Mouse (Mus musculus): ENCODE measurements around the gene Clec9a. TPM values are rescaled to one million over a fixed set of nuclear protein-coding genes. Genes with fewer than 3 reads are reported as not detected.

The Clec9a gene
- polyA plus RNA-seq (2014; fragmentation: Nextera tagmentation; extraction: Ambion mirVana): 0.10 and 0.17 TPM in 2 replicates

DNA sequence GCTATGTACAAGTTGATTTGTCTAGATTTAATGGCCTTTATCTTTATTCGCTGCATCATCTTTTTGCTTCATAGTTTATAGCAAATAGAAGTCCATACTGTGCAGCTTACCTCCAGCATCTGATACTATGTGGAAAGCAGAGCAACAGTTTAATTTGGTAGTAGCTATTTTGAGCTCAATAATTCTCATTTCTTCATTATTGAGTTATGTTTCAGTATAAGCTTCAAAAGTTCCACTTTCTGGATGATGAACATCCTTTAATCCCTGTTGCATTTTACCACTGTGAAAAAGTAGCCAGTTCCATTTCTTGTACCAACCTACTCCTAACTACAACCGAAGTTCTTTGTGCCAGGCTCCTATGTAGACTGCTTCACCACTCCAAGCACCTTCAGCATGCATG is at the start of gene Clec9a:
Gene Clec9a (plus strand): TSS at position 301 of the 400 bp plus-strand sequence.
- WGBS: 92% methylated on average over 2 of the region's 2 CpGs
- no peaks in the 10 kb centered on the region for H3K36me3 ChIP-seq (ENCODE audit: control insufficient read depth, insufficient read depth, low read length)
- ATAC-seq (ENCODE audit: low read depth): no peak
- H3K9ac ChIP-seq (replicated peaks; ENCODE audit: low read depth, low read length): no peak within 1 kb of the TSS
- H3K4me3 ChIP-seq (ENCODE audit: low read depth, low read length): no peak within 1 kb of the TSS
- no peak within 1 kb of the TSS for H3K27ac ChIP-seq (ENCODE audit: low read depth, low read length)
- H3K4me1 ChIP-seq (ENCODE audit: control insufficient read depth, insufficient read depth, low read length): no peaks in the 10 kb centered on the region
- no peaks in the 10 kb centered on the region for H3K9me3 ChIP-seq (ENCODE audit: control insufficient read depth, low read length)
- no peak within 1 kb of the TSS for H3K4me2 ChIP-seq (ENCODE audit: low read depth, low read length)
- no peaks in the 10 kb centered on the region for H3K27me3 ChIP-seq (ENCODE audit: control insufficient read depth, insufficient read depth, low read length)

DNA sequence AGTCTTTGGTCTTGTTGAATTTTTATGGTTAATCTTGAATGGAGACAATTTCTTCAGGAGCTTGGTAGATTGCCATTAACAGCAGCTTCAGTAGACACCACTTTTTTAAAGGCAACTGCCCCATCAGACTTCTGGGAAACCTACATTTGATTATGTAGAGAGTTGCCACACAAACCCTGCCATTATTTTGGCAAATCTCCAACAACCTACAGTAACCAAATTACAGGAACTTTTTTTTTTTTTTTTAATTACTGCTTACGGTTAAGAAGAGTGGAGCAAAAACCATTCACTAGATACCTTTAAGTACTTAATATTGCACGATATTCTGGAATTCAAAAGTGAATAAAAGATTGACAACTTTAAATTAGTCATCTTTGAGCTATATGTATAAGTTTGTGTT is 49.1 kb upstream of the Clec9a start:
- no peak overlapping the region for H3K4me3 ChIP-seq (ENCODE audit: low read depth, low read length)
- H3K9me3 ChIP-seq (ENCODE audit: control insufficient read depth, low read length): no peaks in the 10 kb centered on the region
- no peak overlapping the region for H3K9ac ChIP-seq (replicated peaks; ENCODE audit: low read depth, low read length)
- H3K36me3 ChIP-seq (ENCODE audit: control insufficient read depth, insufficient read depth, low read length): no peaks in the 10 kb centered on the region
- H3K27ac ChIP-seq (ENCODE audit: low read depth, low read length): no peak overlapping the region
- no peaks in the 10 kb centered on the region for H3K4me1 ChIP-seq (ENCODE audit: control insufficient read depth, insufficient read depth, low read length)
- H3K4me2 ChIP-seq (ENCODE audit: low read depth, low read length): no peak overlapping the region
- no peaks in the 10 kb centered on the region for H3K27me3 ChIP-seq (ENCODE audit: control insufficient read depth, insufficient read depth, low read length)
- no peak for ATAC-seq (ENCODE audit: low read depth)
- 96% methylated on average over 2 of the region's 2 CpGs for WGBS

DNA sequence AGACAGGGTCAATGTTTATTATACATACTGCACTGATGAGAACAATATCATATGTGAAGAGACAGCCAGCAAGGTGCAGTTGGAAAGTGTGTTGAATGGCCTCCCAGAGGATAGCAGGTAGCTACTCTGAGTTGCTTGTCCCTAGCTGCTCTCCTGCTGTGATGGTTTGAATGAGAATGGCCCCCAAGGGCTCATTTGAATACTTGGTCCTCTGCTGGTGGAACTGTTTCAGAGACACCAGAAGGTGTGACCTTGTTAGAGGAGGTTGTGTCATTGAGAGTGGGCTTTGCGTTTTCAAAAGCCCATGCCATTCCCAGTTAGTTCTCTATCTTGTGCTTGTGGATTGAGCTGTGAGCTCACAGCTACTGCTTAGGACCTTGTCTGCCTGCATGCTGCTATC is 44.7 kb upstream of the Clec9a start:
- 23% methylated on average over 1 of the region's 1 CpGs for WGBS
- Histone ChIP-seq H3K27ac (ENCODE audit: low read depth, low read length) (no peak overlapping the region), H3K9ac (replicated peaks; ENCODE audit: low read depth, low read length) (no peak overlapping the region), H3K4me2 (ENCODE audit: low read depth, low read length) (no peak overlapping the region), H3K9me3 (ENCODE audit: control insufficient read depth, low read length) (no peaks in the 10 kb centered on the region), H3K4me1 (ENCODE audit: control insufficient read depth, insufficient read depth, low read length) (no peaks in the 10 kb centered on the region), H3K36me3 (ENCODE audit: control insufficient read depth, insufficient read depth, low read length) (no peaks in the 10 kb centered on the region), H3K27me3 (ENCODE audit: control insufficient read depth, insufficient read depth, low read length) (no peaks in the 10 kb centered on the region), H3K4me3 (ENCODE audit: low read depth, low read length) (no peak overlapping the region)
- ATAC-seq (ENCODE audit: low read depth): no peak

DNA sequence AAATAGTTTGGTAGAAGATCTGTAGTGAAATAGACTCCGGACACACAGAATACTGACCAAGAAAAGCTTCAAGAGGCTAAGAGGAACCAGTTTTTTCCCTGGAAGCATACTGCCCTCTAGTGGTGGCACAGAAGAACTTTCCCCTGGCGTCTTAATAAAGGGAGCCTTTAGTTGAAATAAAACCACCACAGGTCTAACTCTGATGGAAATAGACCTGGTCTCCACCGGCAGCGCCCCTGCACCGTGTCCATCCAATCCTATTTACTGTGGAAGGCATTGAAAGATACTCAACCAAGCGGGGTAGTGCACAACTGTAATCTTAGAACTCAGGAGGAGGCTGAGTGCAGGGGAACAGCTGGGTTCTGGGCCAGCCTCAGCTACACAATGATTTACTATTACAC is 42.7 kb upstream of the Clec9a start:
- Histone ChIP-seq H3K4me1 (ENCODE audit: control insufficient read depth, insufficient read depth, low read length) (no peaks in the 10 kb centered on the region), H3K9ac (replicated peaks; ENCODE audit: low read depth, low read length) (no peak overlapping the region), H3K36me3 (ENCODE audit: control insufficient read depth, insufficient read depth, low read length) (no peaks in the 10 kb centered on the region), H3K27me3 (ENCODE audit: control insufficient read depth, insufficient read depth, low read length) (no peaks in the 10 kb centered on the region), H3K9me3 (ENCODE audit: control insufficient read depth, low read length) (no peaks in the 10 kb centered on the region), H3K27ac (ENCODE audit: low read depth, low read length) (no peak overlapping the region), H3K4me2 (ENCODE audit: low read depth, low read length) (no peak overlapping the region), H3K4me3 (ENCODE audit: low read depth, low read length) (no peak overlapping the region)
- ATAC-seq (ENCODE audit: low read depth): peak; percentile 75
- 24% methylated on average over 6 of the region's 6 CpGs for WGBS

DNA sequence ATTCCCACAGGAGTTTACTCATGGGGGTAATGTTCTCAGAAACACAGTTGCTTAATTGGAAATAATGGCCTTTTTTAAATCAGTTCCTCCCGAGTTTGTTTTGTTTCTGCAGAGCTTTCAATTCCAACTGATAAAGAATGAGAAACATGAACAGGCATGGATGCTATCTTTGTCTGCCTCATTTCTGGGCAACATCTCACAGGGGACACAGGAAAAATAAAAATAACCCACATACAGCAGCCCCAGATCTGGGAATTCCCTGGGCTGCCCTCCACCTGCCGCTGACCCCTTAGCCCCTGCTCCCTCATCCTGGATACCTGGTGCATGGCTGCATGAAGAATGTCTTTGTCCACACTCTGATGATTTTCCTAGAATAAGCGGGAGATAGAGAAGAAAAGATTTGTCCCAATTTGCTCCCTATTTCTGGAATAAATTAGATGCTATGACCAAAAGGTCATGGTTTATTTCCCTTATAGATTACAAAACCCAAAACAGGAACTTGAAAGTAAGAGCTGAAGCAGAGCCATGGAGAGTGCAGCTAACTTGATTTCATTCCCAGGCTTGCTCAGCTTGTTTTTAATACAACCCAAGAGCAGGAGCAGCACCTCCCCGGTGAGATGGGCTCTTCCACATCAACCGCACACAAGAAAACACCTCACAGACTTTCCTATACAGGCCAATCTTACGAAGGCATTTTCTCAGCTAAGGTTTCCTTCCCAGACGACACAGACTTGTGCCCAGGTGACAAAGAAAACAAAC is 39.1 kb upstream of the Clec9a start:
- Histone ChIP-seq H3K27me3 (ENCODE audit: control insufficient read depth, insufficient read depth, low read length) (no peaks in the 10 kb centered on the region), H3K9ac (replicated peaks; ENCODE audit: low read depth, low read length) (no peak overlapping the region), H3K9me3 (ENCODE audit: control insufficient read depth, low read length) (no peaks in the 10 kb centered on the region), H3K4me2 (ENCODE audit: low read depth, low read length) (no peak overlapping the region), H3K36me3 (ENCODE audit: control insufficient read depth, insufficient read depth, low read length) (no peaks in the 10 kb centered on the region), H3K4me3 (ENCODE audit: low read depth, low read length) (no peak overlapping the region), H3K27ac (ENCODE audit: low read depth, low read length) (no peak overlapping the region), H3K4me1 (ENCODE audit: control insufficient read depth, insufficient read depth, low read length) (no peaks in the 10 kb centered on the region)
- 71% methylated on average over 7 of the region's 7 CpGs for WGBS
- no peak for ATAC-seq (ENCODE audit: low read depth)

DNA sequence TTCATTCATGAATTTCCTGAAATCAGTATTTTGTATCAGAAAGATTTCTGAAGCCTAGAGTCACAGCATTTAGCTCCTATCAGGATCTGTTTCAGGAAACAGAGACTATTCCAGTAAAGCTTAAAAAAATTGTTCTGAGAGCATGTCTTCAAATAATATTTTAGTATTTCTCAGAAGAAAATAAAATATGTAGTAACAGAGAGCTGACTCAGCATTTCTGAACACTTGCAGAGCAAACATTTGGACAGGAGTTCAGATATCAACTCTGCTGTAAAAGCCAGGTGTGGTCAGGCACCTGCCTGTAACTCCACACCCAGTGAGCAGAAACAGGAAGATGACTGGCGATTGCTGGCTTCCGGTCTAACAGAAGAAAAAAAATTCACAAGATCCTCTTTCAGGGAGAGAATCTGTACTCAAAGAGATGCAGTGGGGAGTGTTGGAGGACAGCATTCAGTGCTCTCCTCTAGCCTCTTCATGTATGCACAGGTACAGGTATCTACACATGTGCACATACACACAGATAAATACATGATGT is 33.7 kb upstream of the Clec9a start:
- no peak for ATAC-seq (ENCODE audit: low read depth)
- H3K4me1 ChIP-seq (ENCODE audit: control insufficient read depth, insufficient read depth, low read length): no peaks in the 10 kb centered on the region
- H3K4me3 ChIP-seq (ENCODE audit: low read depth, low read length): no peak overlapping the region
- no peaks in the 10 kb centered on the region for H3K9me3 ChIP-seq (ENCODE audit: control insufficient read depth, low read length)
- H3K36me3 ChIP-seq (ENCODE audit: control insufficient read depth, insufficient read depth, low read length): no peaks in the 10 kb centered on the region
- WGBS: 77% methylated on average over 2 of the region's 2 CpGs
- no peak overlapping the region for H3K9ac ChIP-seq (replicated peaks; ENCODE audit: low read depth, low read length)
- H3K27me3 ChIP-seq (ENCODE audit: control insufficient read depth, insufficient read depth, low read length): no peaks in the 10 kb centered on the region
- H3K4me2 ChIP-seq (ENCODE audit: low read depth, low read length): no peak overlapping the region
- H3K27ac ChIP-seq (ENCODE audit: low read depth, low read length): no peak overlapping the region

DNA sequence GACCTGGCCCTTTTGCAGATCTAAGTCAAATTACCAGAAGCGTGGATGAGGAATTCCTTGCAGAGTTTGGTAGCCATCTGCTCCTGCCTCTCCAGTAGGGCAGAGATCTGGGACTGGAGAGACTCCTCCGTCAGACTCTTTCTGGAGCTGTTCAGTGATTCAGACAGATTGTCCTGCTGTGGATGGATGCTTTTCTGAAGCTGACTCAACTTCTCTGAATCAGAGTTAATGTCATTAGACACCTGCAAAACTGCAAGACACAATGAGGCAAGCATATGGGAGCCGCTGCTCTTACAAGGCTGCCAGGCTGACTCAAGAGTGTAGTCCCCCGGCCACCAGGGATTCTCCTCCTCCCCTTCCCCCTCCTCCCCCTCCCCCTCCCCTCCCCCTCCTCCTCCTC is 28.2 kb upstream of the Clec9a start:
- 52% methylated on average over 4 of the region's 4 CpGs for WGBS
- Histone ChIP-seq H3K36me3 (ENCODE audit: control insufficient read depth, insufficient read depth, low read length) (no peaks in the 10 kb centered on the region), H3K4me2 (ENCODE audit: low read depth, low read length) (no peak overlapping the region), H3K9ac (replicated peaks; ENCODE audit: low read depth, low read length) (no peak overlapping the region), H3K27me3 (ENCODE audit: control insufficient read depth, insufficient read depth, low read length) (no peaks in the 10 kb centered on the region), H3K4me3 (ENCODE audit: low read depth, low read length) (no peak overlapping the region), H3K4me1 (ENCODE audit: control insufficient read depth, insufficient read depth, low read length) (no peaks in the 10 kb centered on the region), H3K27ac (ENCODE audit: low read depth, low read length) (no peak overlapping the region), H3K9me3 (ENCODE audit: control insufficient read depth, low read length) (no peaks in the 10 kb centered on the region)
- no peak for ATAC-seq (ENCODE audit: low read depth)

DNA sequence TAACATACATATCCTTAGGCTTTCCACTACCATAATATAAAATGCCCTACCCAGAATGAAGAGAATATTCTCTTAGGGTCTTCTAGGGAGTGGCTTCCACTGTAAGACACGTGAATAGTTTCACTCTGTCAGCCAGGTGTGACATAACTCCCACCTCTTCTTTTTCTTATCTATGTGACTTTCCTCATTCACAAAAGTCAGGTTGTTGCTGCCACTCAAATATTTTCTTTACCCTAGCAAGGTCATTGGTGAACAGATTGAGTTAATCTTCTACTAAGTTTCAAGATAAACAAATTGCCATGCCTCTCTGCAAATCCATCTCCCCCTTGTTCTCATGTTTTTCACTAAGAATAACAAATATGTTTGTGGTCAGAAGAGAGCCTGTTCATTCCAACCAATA is 26.9 kb upstream of the Clec9a start:
- ATAC-seq (ENCODE audit: low read depth): no peak
- WGBS: 89% methylated on average over 1 of the region's 1 CpGs
- Histone ChIP-seq H3K4me2 (ENCODE audit: low read depth, low read length) (no peak overlapping the region), H3K4me1 (ENCODE audit: control insufficient read depth, insufficient read depth, low read length) (no peaks in the 10 kb centered on the region), H3K9me3 (ENCODE audit: control insufficient read depth, low read length) (no peaks in the 10 kb centered on the region), H3K27me3 (ENCODE audit: control insufficient read depth, insufficient read depth, low read length) (no peaks in the 10 kb centered on the region), H3K36me3 (ENCODE audit: control insufficient read depth, insufficient read depth, low read length) (no peaks in the 10 kb centered on the region), H3K27ac (ENCODE audit: low read depth, low read length) (no peak overlapping the region), H3K9ac (replicated peaks; ENCODE audit: low read depth, low read length) (no peak overlapping the region), H3K4me3 (ENCODE audit: low read depth, low read length) (no peak overlapping the region)

DNA sequence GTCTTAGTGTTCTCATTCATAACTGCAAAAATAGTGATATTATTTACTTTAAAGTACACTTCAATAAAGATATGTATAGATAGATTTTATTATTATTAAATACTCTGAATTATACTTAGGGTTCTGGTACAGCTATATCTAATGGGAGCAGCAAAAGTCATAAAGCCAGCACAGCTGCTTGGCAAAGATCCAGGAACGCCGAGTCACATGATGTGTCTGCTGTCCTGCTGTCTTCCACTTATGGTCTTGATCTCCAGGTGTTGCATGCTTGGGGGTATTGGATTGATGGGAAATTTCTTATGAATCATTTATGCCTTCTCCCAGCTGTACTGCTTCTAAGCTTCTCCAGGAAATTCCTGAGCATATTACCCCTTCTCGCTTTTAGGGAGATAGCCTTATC is 25.2 kb upstream of the Clec9a start:
- Histone ChIP-seq H3K4me1 (ENCODE audit: control insufficient read depth, insufficient read depth, low read length) (no peaks in the 10 kb centered on the region), H3K27ac (ENCODE audit: low read depth, low read length) (no peak overlapping the region), H3K4me2 (ENCODE audit: low read depth, low read length) (no peak overlapping the region), H3K4me3 (ENCODE audit: low read depth, low read length) (no peak overlapping the region), H3K27me3 (ENCODE audit: control insufficient read depth, insufficient read depth, low read length) (no peaks in the 10 kb centered on the region), H3K9ac (replicated peaks; ENCODE audit: low read depth, low read length) (no peak overlapping the region), H3K36me3 (ENCODE audit: control insufficient read depth, insufficient read depth, low read length) (no peaks in the 10 kb centered on the region), H3K9me3 (ENCODE audit: control insufficient read depth, low read length) (no peaks in the 10 kb centered on the region)
- ATAC-seq (ENCODE audit: low read depth): no peak
- 75% methylated on average over 3 of the region's 3 CpGs for WGBS
